Mouse (Mus musculus) gastrocnemius, adult 2 months (tissue): Measurements from ENCODE around the gene Ppp2r1a. TPM values are rescaled to one million over a fixed set of nuclear protein-coding genes. Genes with fewer than 3 reads are reported as not detected.

ENCODE experiments used
- DNase-seq: peaks from one replicate; pipeline ENCODE4 v3.0.0; 2022
- H3K27ac ChIP-seq: fragments of 200-600 bp; 2 replicates; pipeline ENCODE4 v1.8.1; 2022; ENCODE audit warnings: mild to moderate bottlenecking
- H3K4me3 ChIP-seq: fragments of 200-600 bp; 2 replicates; pipeline ENCODE4 v1.8.1; 2022; ENCODE audit warnings: mild to moderate bottlenecking, moderate library complexity
- CTCF ChIP-seq: fragments of 200-600 bp; IDR thresholded peaks from 2 replicates; pipeline ENCODE4 v1.8.1; 2022; ENCODE audit warnings: antibody characterized with exemption, mild to moderate bottlenecking, moderate library complexity
- intact Hi-C: fragments of 180-260 bp; cut with DNase I; formaldehyde crosslinking; loops from one replicate; pipeline ENCODE4 v1.15.1; 2025
- total RNA-seq, 2 experiments: library from RNA; stranded (reverse); gene quantifications; 2 replicates each; pipeline ENCODE4 v1.2.3; 2021

Gene Ppp2r1a
- total RNA-seq, 2 experiments from 2014 or later: 98.3 to 116 TPM

DNA sequence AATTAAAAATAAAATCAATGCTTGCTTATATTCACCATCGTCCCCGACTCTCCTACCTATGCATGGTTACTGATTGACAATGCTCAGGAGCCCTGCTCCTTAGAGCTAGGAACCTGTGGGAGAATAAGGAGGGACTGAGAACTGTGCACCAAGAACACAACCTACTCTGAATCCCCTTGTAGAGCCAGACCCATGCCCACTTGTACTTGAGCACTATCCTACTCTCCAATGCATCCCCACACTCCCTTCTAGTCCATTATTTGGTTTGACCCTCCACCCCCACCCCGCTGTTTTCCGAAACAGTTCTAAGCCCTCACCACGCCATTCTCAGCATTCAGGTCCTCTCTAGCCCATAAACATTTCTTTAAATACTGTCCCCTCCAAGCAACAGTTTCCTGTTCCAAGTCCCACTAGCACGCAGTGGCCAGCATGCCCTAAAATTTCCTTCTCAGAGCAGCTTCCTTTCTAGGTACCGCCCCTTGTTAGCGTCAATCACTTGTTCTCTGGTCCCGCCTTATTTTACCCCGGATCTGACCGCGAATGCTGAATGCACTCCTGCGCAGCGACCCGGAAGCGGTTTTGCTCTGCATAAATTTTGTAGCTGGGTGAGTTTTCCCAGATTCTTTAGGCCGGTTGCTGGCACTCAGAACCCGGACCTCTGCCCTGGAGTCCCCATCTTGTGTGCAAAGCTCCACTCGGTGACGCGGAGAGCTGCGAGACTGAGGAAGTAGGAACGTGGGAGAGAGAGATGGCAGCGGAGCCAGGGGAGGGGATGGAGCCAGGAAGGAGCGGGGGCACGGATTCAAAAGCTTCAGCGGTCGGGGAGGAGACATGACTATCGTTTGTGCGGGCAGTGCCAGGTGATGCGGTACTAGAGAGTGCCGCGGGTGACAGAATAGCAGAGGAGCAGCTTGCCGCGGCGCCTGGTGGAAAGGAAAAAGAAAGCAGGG lies 63.5 kb downstream of the Ppp2r1a start, which contains the start of gene Zfp160:
Gene Zfp160, plus strand, starts transcription at position 522 of the 950 bp plus-strand sequence.
- Histone ChIP-seq H3K27ac (peak within 1 kb of the TSS; percentile 89), H3K4me3 (peak within 1 kb of the TSS; percentile 89)
- intact Hi-C loops: loop anchor here (1.0 kb wide), 1 partner anchor 62 kb away; no protein-coding TSS in a partner anchor
- DNase-seq: peak; percentile 86
- TF ChIP-seq CTCF: no peak

DNA sequence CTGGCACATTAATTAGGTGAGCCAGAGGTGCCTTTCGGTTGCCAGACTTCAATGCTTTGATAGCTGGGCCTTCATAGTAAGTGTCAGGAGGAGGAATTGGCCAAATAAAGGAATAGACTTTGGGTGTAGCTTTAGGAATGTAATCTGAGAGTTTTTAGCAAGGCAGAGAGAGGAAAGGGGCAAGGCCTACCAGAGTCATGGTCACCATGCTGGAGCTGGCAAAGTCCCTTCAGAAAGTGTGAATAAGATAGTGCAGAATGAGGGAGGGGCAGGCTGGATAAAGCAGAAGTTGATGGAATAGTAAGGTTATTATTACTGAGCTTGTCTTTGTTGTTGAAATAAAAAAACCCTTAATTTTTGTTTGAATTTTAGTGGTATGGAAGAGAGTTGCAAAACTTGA lies 64.6 kb downstream of the Ppp2r1a start:
- H3K4me3 ChIP-seq: peak overlapping the region; percentile 89
- peak overlapping the region; percentile 89 for H3K27ac ChIP-seq
- TF ChIP-seq CTCF: no peak
- no peak for DNase-seq
- intact Hi-C loops: no loop called here

Other genes starting within 250 kb of the Ppp2r1a start
- not detected for gene Vmn1r227, start 215.5 kb upstream of the Ppp2r1a start, total RNA-seq
- gene Vmn1r228, start 159.2 kb upstream of the Ppp2r1a start, total RNA-seq: not detected
- gene Vmn1r229, start 133.8 kb upstream of the Ppp2r1a start, total RNA-seq: not detected
- gene Vmn1r230, start 104.9 kb upstream of the Ppp2r1a start, total RNA-seq: not detected
- gene Vmn1r231, start 40.2 kb upstream of the Ppp2r1a start, total RNA-seq: not detected
- gene Vmn1r232, start 25.6 kb upstream of the Ppp2r1a start, total RNA-seq: not detected
- not detected for gene Vmn1r233, start 51.2 kb downstream of the Ppp2r1a start, total RNA-seq
- gene Zfp160, start 63.6 kb downstream of the Ppp2r1a start, total RNA-seq: 1 to 10 TPM; 6.5 to 8.0 TPM